Mouse (Mus musculus) midbrain, embryonic 13.5 days (tissue): ENCODE results near the gene Urb2. TPM values are rescaled to one million over a fixed set of nuclear protein-coding genes. Genes with fewer than 3 reads are reported as not detected.
"Not testable (repeated sequence)": the region's sequence is repeated elsewhere in the genome, so short reads cannot be mapped to it uniquely, and the experiment has no call there.

Experiments used
- ATAC-seq: fragments of 200-750 bp; cut with Nextera tagmentation; 2 replicates; pipeline ENCODE4 v1.8.0; 2017; ENCODE audit warnings: mild to moderate bottlenecking, moderate TSS enrichment, moderate library complexity
- H3K27ac ChIP-seq: fragments of 300-500 bp; sonication (generic); 2 replicates; pipeline ENCODE4 v1.5.1; 2015; ENCODE audit warnings: inconsistent platforms, mild to moderate bottlenecking, moderate library complexity
- H3K27me3 ChIP-seq: fragments of 300-500 bp; sonication (generic); 2 replicates; pipeline ENCODE4 v1.6.1; 2015; ENCODE audit warnings: mild to moderate bottlenecking, inconsistent platforms
- H3K36me3 ChIP-seq: fragments of 300-500 bp; sonication (generic); 2 replicates; pipeline ENCODE4 v1.6.1; 2015; ENCODE audit warnings: mild to moderate bottlenecking, inconsistent platforms
- H3K4me1 ChIP-seq: fragments of 300-500 bp; sonication (generic); replicated peaks from 2 replicates; pipeline ENCODE4 v1.6.1; 2015; ENCODE audit warnings: inconsistent platforms
- H3K4me2 ChIP-seq: fragments of 300-500 bp; sonication (generic); replicated peaks from 2 replicates; pipeline ENCODE4 v1.6.1; 2015; ENCODE audit warnings: moderate library complexity, mild to moderate bottlenecking, inconsistent platforms
- H3K4me3 ChIP-seq: fragments of 300-500 bp; sonication (generic); replicated peaks from 2 replicates; pipeline ENCODE4 v1.5.1; 2015; ENCODE audit warnings: mild to moderate bottlenecking, inconsistent platforms
- H3K9ac ChIP-seq: fragments of 300-500 bp; sonication (generic); replicated peaks from 2 replicates; pipeline ENCODE4 v1.6.1; 2015; ENCODE audit warnings: mild to moderate bottlenecking, inconsistent platforms
- H3K9me3 ChIP-seq: fragments of 300-500 bp; sonication (generic); 2 replicates; pipeline ENCODE4 v1.6.1; 2016; ENCODE audit warnings: mild to moderate bottlenecking, inconsistent platforms
- WGBS: fragments of 180-500 bp; shearing (Covaris S2); methylation state at CpG from one replicate; pipeline ENCODE4 v1.1.7; 2015; 5-methylcytosine and 5-hydroxymethylcytosine counted together
- polyA plus RNA-seq: library from polyadenylated mRNA; unstranded; fragments of >200 nt; fragmentation: Nextera tagmentation; extraction: Ambion mirVana; gene quantifications from 2 replicates; pipeline ENCODE4 v1.2.1, GENCODE M21; 2015

Gene Urb2
- polyA plus RNA-seq, 1 experiment from 2014 or later: 3.1 TPM

DNA sequence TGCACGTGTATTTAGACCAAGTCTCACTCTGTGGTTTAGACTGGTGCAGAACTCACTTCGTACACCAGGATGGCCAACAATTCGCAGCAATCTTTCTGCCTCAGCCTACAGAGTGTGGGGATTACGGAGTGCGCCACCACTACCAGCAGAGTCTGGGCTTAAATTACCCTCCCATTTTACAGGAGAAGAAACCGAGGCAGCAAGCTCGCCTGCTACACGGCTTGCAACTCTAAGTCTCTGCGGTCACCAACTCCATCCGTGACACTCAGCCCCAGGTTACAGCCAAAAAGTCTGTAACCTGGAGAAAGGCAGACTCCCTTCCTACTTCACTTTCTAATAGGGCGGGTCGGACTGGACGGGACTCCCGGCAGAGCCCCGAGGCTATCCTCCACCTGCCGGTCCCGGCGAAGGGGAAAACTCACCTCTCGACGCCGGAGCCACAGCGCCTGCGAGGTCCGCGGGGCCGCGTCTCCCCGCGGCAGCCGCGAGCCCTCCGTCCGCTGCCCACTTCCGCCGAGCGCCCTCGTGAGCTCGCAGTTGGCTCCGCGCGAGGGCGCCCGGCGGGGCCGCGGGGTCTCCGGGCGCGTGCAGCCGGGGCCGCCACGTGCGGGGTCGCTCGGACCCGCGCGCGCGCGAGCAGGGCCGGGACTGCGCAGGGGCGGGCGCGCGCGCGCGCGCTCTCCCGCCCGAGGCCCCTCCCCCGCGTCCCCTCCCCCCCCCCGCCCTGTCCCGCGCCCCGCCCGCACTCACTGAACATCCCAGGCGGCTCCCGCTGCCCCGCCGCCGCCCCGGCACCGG is 670 bp upstream of the Urb2 start:
- no peaks in the 10 kb centered on the region for H3K9me3 ChIP-seq
- H3K36me3 ChIP-seq: peaks cover 16% of the 10 kb centered on the region
- H3K27ac ChIP-seq: peak overlapping the region; percentile 92
- no peaks in the 10 kb centered on the region for H3K27me3 ChIP-seq
- H3K4me2 ChIP-seq: peak overlapping the region; percentile 75
- H3K4me1 ChIP-seq: peaks cover 35% of the 10 kb centered on the region
- H3K9ac ChIP-seq: peak overlapping the region; percentile 79
- peak overlapping the region; percentile 85 for H3K4me3 ChIP-seq
- peak; percentile 87 for ATAC-seq
- 2% methylated on average over 65 of the region's 87 CpGs for WGBS

GRCm38 (mm10) chr8:124026265-124026664 is 5.0 kb downstream of the Urb2 start:
- ATAC-seq, H3K4me2 ChIP-seq, H3K27me3 ChIP-seq, H3K9me3 ChIP-seq, H3K9ac ChIP-seq, H3K4me3 ChIP-seq, H3K27ac ChIP-seq: not testable (repeated sequence)
- H3K36me3 ChIP-seq: peaks cover 63% of the 10 kb centered on the region
- 77% methylated on average over 2 of the region's 2 CpGs for WGBS
- H3K4me1 ChIP-seq: peaks cover 12% of the 10 kb centered on the region

DNA sequence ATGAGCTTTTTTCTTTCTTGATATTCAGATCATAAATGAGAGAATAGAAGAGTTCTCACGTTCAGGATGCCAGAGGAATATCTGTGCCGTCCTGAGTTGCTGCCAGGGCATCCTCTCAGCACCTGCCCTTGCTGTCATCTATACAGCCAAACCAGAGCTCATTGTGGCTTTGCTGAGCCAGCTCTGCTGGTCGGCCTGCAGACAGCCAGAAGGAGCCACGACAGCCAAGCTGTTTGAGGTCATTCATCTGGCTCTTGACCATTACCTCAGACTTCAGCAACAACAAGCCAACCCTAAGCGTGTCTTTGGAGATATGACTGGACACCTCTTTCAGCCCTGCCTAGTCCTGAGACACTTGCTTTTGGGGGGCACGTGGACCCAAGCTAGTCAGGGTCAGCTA is 6.5 kb downstream of the Urb2 start:
- Histone ChIP-seq H3K4me3 (no peak overlapping the region), H3K9ac (no peak overlapping the region), H3K4me2 (no peak overlapping the region), H3K9me3 (no peaks in the 10 kb centered on the region), H3K27me3 (no peaks in the 10 kb centered on the region), H3K4me1 (peaks cover under 1% of the 10 kb centered on the region), H3K27ac (no peak overlapping the region), H3K36me3 (peaks cover 65% of the 10 kb centered on the region)
- 91% methylated on average over 6 of the region's 6 CpGs for WGBS
- no peak for ATAC-seq

DNA sequence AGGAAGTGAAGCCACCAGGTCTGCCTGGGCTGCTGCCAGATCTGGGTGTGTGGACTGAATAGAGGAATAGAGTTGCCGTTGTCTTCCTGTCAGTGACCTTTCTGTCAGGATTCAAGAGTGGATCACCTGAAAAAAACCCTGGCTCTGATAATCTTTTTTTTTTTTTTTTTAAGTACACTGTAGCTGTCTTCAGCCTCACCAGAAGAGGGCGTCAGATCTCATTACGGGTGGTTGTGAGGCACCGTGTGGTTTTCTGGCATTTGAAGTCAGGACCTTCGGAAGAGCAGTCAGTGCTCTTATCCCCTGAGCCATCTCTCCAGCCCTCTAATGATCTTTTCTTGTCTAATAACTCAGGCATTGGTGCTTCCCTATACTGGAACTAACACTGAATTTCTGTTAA is 12.1 kb downstream of the Urb2 start:
- no peak overlapping the region for H3K4me2 ChIP-seq
- no peak overlapping the region for H3K27ac ChIP-seq
- no peaks in the 10 kb centered on the region for H3K9me3 ChIP-seq
- H3K9ac ChIP-seq: no peak overlapping the region
- no peak overlapping the region for H3K4me3 ChIP-seq
- ATAC-seq: no peak
- H3K27me3 ChIP-seq: no peaks in the 10 kb centered on the region
- peaks cover 69% of the 10 kb centered on the region for H3K36me3 ChIP-seq
- WGBS: 67% methylated on average over 5 of the region's 5 CpGs
- no peaks in the 10 kb centered on the region for H3K4me1 ChIP-seq

DNA sequence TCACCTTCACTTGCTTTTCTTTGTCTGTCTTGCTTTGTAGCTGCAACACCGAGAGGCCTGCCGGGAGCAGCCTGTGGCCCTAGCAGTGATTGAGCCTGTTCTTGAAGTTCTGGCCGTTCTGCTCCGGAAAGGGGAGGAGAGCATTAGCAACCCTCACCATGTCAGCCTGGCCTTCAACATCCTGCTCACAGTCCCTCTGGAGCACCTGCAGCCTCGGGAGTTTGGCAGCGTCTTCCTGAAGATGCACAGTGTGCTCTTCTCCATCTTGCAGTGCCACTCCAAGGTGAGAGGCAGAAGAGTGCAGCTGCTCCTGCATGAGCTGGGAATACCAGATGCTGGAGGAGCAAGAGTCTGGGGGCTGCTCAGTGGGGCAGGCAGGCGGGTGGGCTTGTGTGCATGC is 16.8 kb downstream of the Urb2 start:
- Histone ChIP-seq H3K9me3 (no peaks in the 10 kb centered on the region), H3K4me3 (no peak overlapping the region), H3K36me3 (peaks cover 77% of the 10 kb centered on the region), H3K9ac (no peak overlapping the region), H3K4me1 (no peaks in the 10 kb centered on the region), H3K27ac (no peak overlapping the region), H3K27me3 (no peaks in the 10 kb centered on the region), H3K4me2 (no peak overlapping the region)
- 91% methylated on average over 7 of the region's 7 CpGs for WGBS
- no peak for ATAC-seq

- no peak overlapping the region for H3K27ac ChIP-seq
- H3K9ac ChIP-seq: no peak overlapping the region
- peaks cover 82% of the 10 kb centered on the region for H3K36me3 ChIP-seq
- H3K9me3 ChIP-seq: no peaks in the 10 kb centered on the region
- H3K4me2 ChIP-seq: no peak overlapping the region
- H3K4me1 ChIP-seq: no peaks in the 10 kb centered on the region
- ATAC-seq: no peak
- H3K27me3 ChIP-seq: no peaks in the 10 kb centered on the region
- 89% methylated on average over 4 of the region's 4 CpGs for WGBS
- no peak overlapping the region for H3K4me3 ChIP-seq
These were observed 18.0 kb downstream of the Urb2 start for GRCm38 (mm10) chr8:124039351-124039750.

DNA sequence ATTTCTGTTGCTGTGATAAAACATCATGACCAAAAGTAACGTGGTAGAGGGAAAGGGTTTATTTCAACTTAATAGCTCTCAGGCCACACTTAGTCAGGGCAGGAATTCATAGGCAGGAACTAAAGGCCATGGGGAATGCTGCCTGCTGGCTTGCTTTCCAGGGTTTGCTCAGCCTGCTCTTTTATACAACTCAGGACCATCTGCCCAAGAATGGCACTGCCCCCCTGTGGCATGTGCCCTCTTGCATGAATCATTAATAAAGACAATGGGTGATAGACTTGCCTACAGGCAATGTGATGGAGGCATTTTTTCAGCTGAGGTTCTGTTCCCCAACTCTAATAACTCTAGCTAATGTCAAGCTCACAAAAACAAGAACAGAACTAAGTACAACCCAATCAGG is 20.9 kb downstream of the Urb2 start:
- no peaks in the 10 kb centered on the region for H3K27me3 ChIP-seq
- H3K4me2 ChIP-seq: no peak overlapping the region
- H3K4me1 ChIP-seq: no peaks in the 10 kb centered on the region
- no peaks in the 10 kb centered on the region for H3K9me3 ChIP-seq
- H3K27ac ChIP-seq: no peak overlapping the region
- no peak overlapping the region for H3K9ac ChIP-seq
- WGBS: 87% methylated on average over 1 of the region's 1 CpGs
- ATAC-seq: no peak
- peaks cover 81% of the 10 kb centered on the region for H3K36me3 ChIP-seq
- no peak overlapping the region for H3K4me3 ChIP-seq

- Histone ChIP-seq H3K27me3 (no peaks in the 10 kb centered on the region), H3K4me1 (no peaks in the 10 kb centered on the region), H3K9me3 (no peaks in the 10 kb centered on the region), H3K36me3 (peaks cover 75% of the 10 kb centered on the region), H3K9ac (no peak overlapping the region), H3K4me2 (no peak overlapping the region), H3K4me3 (no peak overlapping the region), H3K27ac (no peak overlapping the region)
- no peak for ATAC-seq
- 95% methylated on average over 5 of the region's 5 CpGs for WGBS
These were observed 23.1 kb downstream of the Urb2 start for GRCm38 (mm10) chr8:124044421-124044820.

- no peak overlapping the region for H3K27ac ChIP-seq
- no peaks in the 10 kb centered on the region for H3K27me3 ChIP-seq
- H3K36me3 ChIP-seq: peaks cover 75% of the 10 kb centered on the region
- H3K4me2 ChIP-seq: no peak overlapping the region
- no peak overlapping the region for H3K9ac ChIP-seq
- ATAC-seq: no peak
- WGBS: 93% methylated on average over 12 of the region's 12 CpGs
- no peaks in the 10 kb centered on the region for H3K9me3 ChIP-seq
- no peak overlapping the region for H3K4me3 ChIP-seq
- no peaks in the 10 kb centered on the region for H3K4me1 ChIP-seq
These were observed 23.6 kb downstream of the Urb2 start for GRCm38 (mm10) chr8:124044931-124045330.

- no peaks in the 10 kb centered on the region for H3K9me3 ChIP-seq
- no peak for ATAC-seq
- H3K27ac ChIP-seq: no peak overlapping the region
- peaks cover 72% of the 10 kb centered on the region for H3K36me3 ChIP-seq
- H3K4me2 ChIP-seq: no peak overlapping the region
- WGBS: 89% methylated on average over 8 of the region's 8 CpGs
- no peak overlapping the region for H3K9ac ChIP-seq
- H3K4me3 ChIP-seq: no peak overlapping the region
- H3K4me1 ChIP-seq: no peaks in the 10 kb centered on the region
- no peaks in the 10 kb centered on the region for H3K27me3 ChIP-seq
These were observed 24.5 kb downstream of the Urb2 start for GRCm38 (mm10) chr8:124045856-124046255.

GRCm38 (mm10) chr8:124052110-124052509 is 30.8 kb downstream of the Urb2 start:
- no peak overlapping the region for H3K27ac ChIP-seq
- no peaks in the 10 kb centered on the region for H3K27me3 ChIP-seq
- no peak overlapping the region for H3K4me3 ChIP-seq
- H3K9me3 ChIP-seq: no peaks in the 10 kb centered on the region
- H3K4me2 ChIP-seq: no peak overlapping the region
- 0 out of 2 replicates have a peak, but pooled peaks cover 4% of the 10 kb centered on the region for H3K4me1 ChIP-seq
- H3K36me3 ChIP-seq: peaks cover 26% of the 10 kb centered on the region
- 17% methylated on average over 3 of the region's 3 CpGs for WGBS
- ATAC-seq: peak; percentile 76
- H3K9ac ChIP-seq: no peak overlapping the region

- Histone ChIP-seq H3K27ac (no peak overlapping the region), H3K27me3 (no peaks in the 10 kb centered on the region), H3K4me3 (no peak overlapping the region), H3K4me1 (0 out of 2 replicates have a peak, but pooled peaks cover 4% of the 10 kb centered on the region), H3K36me3 (peaks cover 21% of the 10 kb centered on the region), H3K4me2 (no peak overlapping the region), H3K9me3 (no peaks in the 10 kb centered on the region), H3K9ac (no peak overlapping the region)
- WGBS: 64% methylated on average over 4 of the region's 4 CpGs
- no peak for ATAC-seq
These were observed 31.3 kb downstream of the Urb2 start for GRCm38 (mm10) chr8:124052568-124052967.
